Mouse (Mus musculus): ENCODE data around the gene Cyp4f16. TPM values are rescaled to one million over a fixed set of nuclear protein-coding genes. Genes with fewer than 3 reads are reported as not detected.
A peak's percentile ranks its signal among the peaks of the same experiment; 100 is the strongest.
"Not testable (repeated sequence)": the region's sequence is repeated elsewhere in the genome, so short reads cannot be mapped to it uniquely, and the experiment has no call there.

Cyp4f16 gene
- polyA plus RNA-seq (2012; rRNA removed): 8.1 and 9.0 TPM in 2 replicates

GRCm38 (mm10) chr17:32536051-32536866 lies at the start of gene Cyp4f16:
Gene Cyp4f16, plus strand, starts transcription at chr17:32536558.
- H3K27ac ChIP-seq (ENCODE audit: insufficient read depth, low read length); H3K4me1 ChIP-seq (ENCODE audit: control insufficient read depth, insufficient read depth, low read length): not testable (repeated sequence)
- H3K4me3 ChIP-seq (ENCODE audit: insufficient read depth, low read length): peak within 1 kb of the TSS; percentile 36
- 0 out of 2 replicates have a peak, but pooled peaks have one; percentile 23 for TF ChIP-seq POLR2A (IDR thresholded peaks at IDR 0.05; ENCODE audit: extremely low read depth, insufficient read depth, low read length)

- no peaks in the 10 kb centered on the region for H3K4me1 ChIP-seq (ENCODE audit: control insufficient read depth, insufficient read depth, low read length)
Measured at GRCm38 (mm10) chr17:32492349-32492980, 43.9 kb upstream of the Cyp4f16 start.

GRCm38 (mm10) chr17:32494601-32495000 lies 41.8 kb upstream of the Cyp4f16 start:
- Histone ChIP-seq H3K4me1 (ENCODE audit: control insufficient read depth, insufficient read depth, low read length) (no peaks in the 10 kb centered on the region), H3K4me3 (ENCODE audit: insufficient read depth, low read length) (no peak overlapping the region), H3K27ac (ENCODE audit: insufficient read depth, low read length) (no peak overlapping the region)
- TF ChIP-seq POLR2A (IDR thresholded peaks at IDR 0.05; ENCODE audit: extremely low read depth, insufficient read depth, low read length) (no peak), CTCF (IDR thresholded peaks at IDR 0.05; ENCODE audit: extremely low read depth, insufficient read depth, low read length) (peak; percentile 72)

More at GRCm38 (mm10) chr17:32492349-32492980, 43.9 kb upstream of the Cyp4f16 start:
- H3K27ac ChIP-seq (ENCODE audit: insufficient read depth, low read length): no peak overlapping the region
- TF ChIP-seq CTCF (IDR thresholded peaks at IDR 0.05; ENCODE audit: extremely low read depth, insufficient read depth, low read length): no peak
- no peak for TF ChIP-seq POLR2A (IDR thresholded peaks at IDR 0.05; ENCODE audit: extremely low read depth, insufficient read depth, low read length)
- H3K4me3 ChIP-seq (ENCODE audit: insufficient read depth, low read length): peak overlapping the region; percentile 13; the same call in 1 of the 2 replicates

- H3K4me1 ChIP-seq (ENCODE audit: control insufficient read depth, insufficient read depth, low read length); H3K27ac ChIP-seq (ENCODE audit: insufficient read depth, low read length); H3K4me3 ChIP-seq (ENCODE audit: insufficient read depth, low read length): not testable (repeated sequence)
Measured at GRCm38 (mm10) chr17:32500511-32500910, 35.8 kb upstream of the Cyp4f16 start.

- H3K4me1 ChIP-seq (ENCODE audit: control insufficient read depth, insufficient read depth, low read length): no peaks in the 10 kb centered on the region
- H3K4me3 ChIP-seq (ENCODE audit: insufficient read depth, low read length): no peak overlapping the region
- TF ChIP-seq POLR2A (IDR thresholded peaks at IDR 0.05; ENCODE audit: extremely low read depth, insufficient read depth, low read length) (no peak), CTCF (IDR thresholded peaks at IDR 0.05; ENCODE audit: extremely low read depth, insufficient read depth, low read length) (no peak)
- H3K27ac ChIP-seq (ENCODE audit: insufficient read depth, low read length): no peak overlapping the region
Measured at GRCm38 (mm10) chr17:32501051-32501450, 35.3 kb upstream of the Cyp4f16 start.

GRCm38 (mm10) chr17:32503111-32503510 lies 33.2 kb upstream of the Cyp4f16 start:
- Histone ChIP-seq H3K4me3 (ENCODE audit: insufficient read depth, low read length) (no peak overlapping the region), H3K4me1 (ENCODE audit: control insufficient read depth, insufficient read depth, low read length) (0 out of 2 replicates have a peak, but pooled peaks cover 3% of the 10 kb centered on the region), H3K27ac (ENCODE audit: insufficient read depth, low read length) (no peak overlapping the region)
- TF ChIP-seq POLR2A (IDR thresholded peaks at IDR 0.05; ENCODE audit: extremely low read depth, insufficient read depth, low read length) (no peak), CTCF (IDR thresholded peaks at IDR 0.05; ENCODE audit: extremely low read depth, insufficient read depth, low read length) (no peak)

- no peak for TF ChIP-seq CTCF (IDR thresholded peaks at IDR 0.05; ENCODE audit: extremely low read depth, insufficient read depth, low read length)
- TF ChIP-seq POLR2A (IDR thresholded peaks at IDR 0.05; ENCODE audit: extremely low read depth, insufficient read depth, low read length): no peak
- Histone ChIP-seq H3K27ac (ENCODE audit: insufficient read depth, low read length) (peak within 1 kb of the TSS; percentile 39; the same call in 1 of the 2 replicates), H3K4me3 (ENCODE audit: insufficient read depth, low read length) (peak within 1 kb of the TSS; percentile 50), H3K4me1 (ENCODE audit: control insufficient read depth, insufficient read depth, low read length) (0 out of 2 replicates have a peak, but pooled peaks cover 3% of the 10 kb centered on the region)
Measured at GRCm38 (mm10) chr17:32505851-32506728, 30.3 kb upstream of the Cyp4f16 start, which contains the start of gene Cyp4f17. Gene Cyp4f17, plus strand, starts transcription at chr17:32506050.

GRCm38 (mm10) chr17:32506729-32507245 lies 29.6 kb upstream of the Cyp4f16 start:
- Histone ChIP-seq H3K4me3 (ENCODE audit: insufficient read depth, low read length) (peak overlapping the region; percentile 50), H3K4me1 (ENCODE audit: control insufficient read depth, insufficient read depth, low read length) (0 out of 2 replicates have a peak, but pooled peaks cover 3% of the 10 kb centered on the region), H3K27ac (ENCODE audit: insufficient read depth, low read length) (peak overlapping the region; percentile 39; the same call in 1 of the 2 replicates)
- TF ChIP-seq POLR2A (IDR thresholded peaks at IDR 0.05; ENCODE audit: extremely low read depth, insufficient read depth, low read length) (no peak), CTCF (IDR thresholded peaks at IDR 0.05; ENCODE audit: extremely low read depth, insufficient read depth, low read length) (no peak)

GRCm38 (mm10) chr17:32516126-32516525 lies 20.2 kb upstream of the Cyp4f16 start:
- TF ChIP-seq POLR2A (IDR thresholded peaks at IDR 0.05; ENCODE audit: extremely low read depth, insufficient read depth, low read length) (no peak), CTCF (IDR thresholded peaks at IDR 0.05; ENCODE audit: extremely low read depth, insufficient read depth, low read length) (no peak)
- H3K4me3 ChIP-seq (ENCODE audit: insufficient read depth, low read length): no peak overlapping the region
- H3K27ac ChIP-seq (ENCODE audit: insufficient read depth, low read length): no peak overlapping the region
- H3K4me1 ChIP-seq (ENCODE audit: control insufficient read depth, insufficient read depth, low read length): no peaks in the 10 kb centered on the region
